Mouse (Mus musculus) lung, postnatal 0 days (tissue): Measurements from ENCODE around the gene Abl1.

Source experiments
- CTCF ChIP-seq: IDR thresholded peaks from 2 replicates; pipeline ENCODE4 v1.5.1; 2016; ENCODE audit warnings: antibody characterized with exemption, mild to moderate bottlenecking
- EP300 ChIP-seq: IDR thresholded peaks from 2 replicates; pipeline ENCODE4 v1.6.1; 2016; ENCODE audit warnings: antibody characterized with exemption, mild to moderate bottlenecking, control low read depth

- TF ChIP-seq EP300 (no peak), CTCF (no peak)
These were observed 147.9 kb downstream of the Abl1 start for GRCm38 (mm10) chr2:31836091-31836490.
